ENCODE assay signal across 8 mouse cellular contexts in the genomic region with DNA sequence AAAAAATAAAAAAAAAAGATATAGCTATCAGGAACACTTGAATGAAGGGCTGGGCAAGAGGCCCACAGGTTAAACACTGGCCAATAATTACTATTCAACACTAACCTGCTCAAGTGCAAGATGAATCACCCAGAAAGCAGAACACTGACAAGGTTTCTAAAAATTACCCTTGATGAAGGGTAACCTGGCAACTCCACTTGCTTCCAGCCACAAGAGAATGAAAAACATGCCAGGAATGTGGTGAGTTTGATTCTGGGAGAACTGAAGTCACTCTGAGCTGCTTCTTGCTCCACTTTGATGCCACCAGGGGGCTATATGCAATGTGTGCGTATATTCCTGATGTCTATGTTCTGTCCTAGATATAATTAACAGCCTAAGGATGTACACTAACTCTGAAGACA. TPM values are rescaled to one million over a fixed set of nuclear protein-coding genes. Genes with fewer than 3 reads are reported as not detected.
A peak's percentile ranks its signal among the peaks of the same experiment; 100 is the strongest.
DNase-seq lines count a peak whose midpoint lies in the region; ATAC-seq and TF ChIP-seq lines count a peak whose summit lies in the region.

No protein-coding gene starts in this region.

- no peak overlapping the region for H3K27ac ChIP-seq in intestine, postnatal 0 days (ENCODE audit: low read depth, low read length)
- H3K27ac ChIP-seq in intestine, embryonic 16.5 days (ENCODE audit: low read length), result no peak overlapping the region
- peak overlapping the region; percentile 90 for H3K27ac ChIP-seq in heart, embryonic 13.5 days (replicated peaks)
- H3K27ac ChIP-seq in lung, postnatal 0 days (ENCODE audit: low read length), result peak overlapping the region; percentile 22

- no peaks in the 10 kb centered on the region for H3K27me3 ChIP-seq in intestine, postnatal 0 days (replicated peaks; ENCODE audit: control insufficient read depth, insufficient read depth, low read length)
- H3K27me3 ChIP-seq in intestine, embryonic 16.5 days (replicated peaks; ENCODE audit: control insufficient read depth, insufficient read depth, low read length), result no peaks in the 10 kb centered on the region
- H3K27me3 ChIP-seq in heart, embryonic 13.5 days (replicated peaks), result no peaks in the 10 kb centered on the region
- no peaks in the 10 kb centered on the region for H3K27me3 ChIP-seq in lung, postnatal 0 days (replicated peaks; ENCODE audit: insufficient read depth, low read length)

- peak; percentile 87 for DNase-seq in Muller cell, postnatal 12 days (ENCODE audit: inconsistent ontology term)
- peak; percentile 93 for DNase-seq in lung, postnatal 0 days (ENCODE audit: low spot score)
- DNase-seq in cerebellum, adult 9-10 months, result no peak
- no peak for DNase-seq in left cerebral cortex, postnatal 36 days (ENCODE audit: low spot score in 2 of 2)
- DNase-seq in cerebellum, adult 8-10 months, result no peak

- WGBS in intestine, postnatal 0 days, result 34% methylated on average over 1 of the region's 1 CpGs
- 26% methylated on average over 1 of the region's 1 CpGs for WGBS in intestine, embryonic 16.5 days
- WGBS in heart, embryonic 13.5 days, result 3% methylated on average over 1 of the region's 1 CpGs
- WGBS in lung, postnatal 0 days, result 11% methylated on average over 1 of the region's 1 CpGs

- no peaks in the 10 kb centered on the region; the same call in 1 of the 2 replicates for H3K4me1 ChIP-seq in intestine, postnatal 0 days (replicated peaks; ENCODE audit: control insufficient read depth, insufficient read depth, low read length)
- peaks cover 11% of the 10 kb centered on the region for H3K4me1 ChIP-seq in intestine, embryonic 16.5 days (ENCODE audit: control insufficient read depth, insufficient read depth, low read length)
- H3K4me1 ChIP-seq in heart, embryonic 13.5 days, result peaks cover 39% of the 10 kb centered on the region
- no peaks in the 10 kb centered on the region for H3K4me1 ChIP-seq in lung, postnatal 0 days (ENCODE audit: insufficient read depth, low read depth, low read length)

- H3K9me3 ChIP-seq in intestine, postnatal 0 days (ENCODE audit: control insufficient read depth), result no peaks in the 10 kb centered on the region
- H3K9me3 ChIP-seq in intestine, embryonic 16.5 days (ENCODE audit: control insufficient read depth, low read length), result no peaks in the 10 kb centered on the region
- H3K9me3 ChIP-seq in heart, embryonic 13.5 days, result no peaks in the 10 kb centered on the region
- no peaks in the 10 kb centered on the region for H3K9me3 ChIP-seq in lung, postnatal 0 days (ENCODE audit: low read length)

- TF ChIP-seq EP300 in lung, postnatal 0 days (IDR thresholded peaks at IDR 0.05), result peak; percentile 91

- no peak overlapping the region for H3K9ac ChIP-seq in intestine, postnatal 0 days (ENCODE audit: low read depth, low read length)
- no peak overlapping the region for H3K9ac ChIP-seq in intestine, embryonic 16.5 days (ENCODE audit: low read depth, low read length)
- peak overlapping the region; percentile 38; the same call in 1 of the 2 replicates for H3K9ac ChIP-seq in heart, embryonic 13.5 days
- no peak overlapping the region for H3K9ac ChIP-seq in lung, postnatal 0 days (replicated peaks; ENCODE audit: low read depth)

- no peak overlapping the region for H3K4me3 ChIP-seq in intestine, postnatal 0 days (ENCODE audit: low read depth, low read length)
- no peak overlapping the region for H3K4me3 ChIP-seq in intestine, embryonic 16.5 days (ENCODE audit: low read length)
- peak overlapping the region; percentile 94; the same call in 1 of the 2 replicates for H3K4me3 ChIP-seq in heart, embryonic 13.5 days
- H3K4me3 ChIP-seq in lung, postnatal 0 days (ENCODE audit: low read depth, low read length), result no peak overlapping the region

- no peaks in the 10 kb centered on the region for H3K36me3 ChIP-seq in intestine, postnatal 0 days (ENCODE audit: control insufficient read depth, insufficient read depth)
- no peaks in the 10 kb centered on the region for H3K36me3 ChIP-seq in intestine, embryonic 16.5 days (ENCODE audit: control insufficient read depth, insufficient read depth, low read length)
- H3K36me3 ChIP-seq in heart, embryonic 13.5 days, result no peaks in the 10 kb centered on the region
- H3K36me3 ChIP-seq in lung, postnatal 0 days (ENCODE audit: insufficient read depth, low read length), result no peaks in the 10 kb centered on the region

- intact Hi-C loops in left cerebral cortex, postnatal 36 days (cut with DNase I), result loop anchor here (10.0 kb wide), 2 partner anchors 280 to 590 kb away; partner anchors contain the start of gene Cdk20

- H3K4me2 ChIP-seq in intestine, postnatal 0 days (replicated peaks; ENCODE audit: low read depth), result no peak overlapping the region
- no peak overlapping the region for H3K4me2 ChIP-seq in intestine, embryonic 16.5 days (ENCODE audit: low read depth, low read length)
- H3K4me2 ChIP-seq in heart, embryonic 13.5 days, result peak overlapping the region; percentile 95
- H3K4me2 ChIP-seq in lung, postnatal 0 days (replicated peaks; ENCODE audit: low read depth, low read length), result no peak overlapping the region

- peak; percentile 62 for TF ChIP-seq CTCF in intestine, postnatal 0 days (IDR thresholded peaks at IDR 0.05; ENCODE audit: low read depth)
- TF ChIP-seq CTCF in lung, postnatal 0 days (IDR thresholded peaks at IDR 0.05), result peak; percentile 66

- no peak for ATAC-seq in intestine, postnatal 0 days
- ATAC-seq in intestine, embryonic 16.5 days, result no peak
- ATAC-seq in heart, embryonic 13.5 days (ENCODE audit: extremely low read depth, insufficient number of reproducible peaks, low FRiP score, low TSS enrichment), result no peak
- ATAC-seq in lung, postnatal 0 days, result peak; percentile 3; the same call in 1 of the 2 replicates

RNA-seq across cellular contexts. Expression of gene Zfp367, which starts 2.2 kb away (rescaled TPM):
- polyA plus RNA-seq in intestine, postnatal 0 days (2015; fragmentation: Nextera tagmentation; extraction: Ambion mirVana), result 8.9 and 9.5 TPM in 2 replicates
- 12.8 and 13.4 TPM in 2 replicates for polyA plus RNA-seq in intestine, embryonic 16.5 days (2015; fragmentation: Nextera tagmentation; extraction: Ambion mirVana)
- 20.9 and 21.9 TPM in 2 replicates for polyA plus RNA-seq in heart, embryonic 13.5 days (2015; fragmentation: Nextera tagmentation; extraction: Ambion mirVana)
- 7.6 and 8.4 TPM in 2 replicates for polyA plus RNA-seq in lung, postnatal 0 days (2015; fragmentation: Nextera tagmentation; extraction: Ambion mirVana)
- total RNA-seq in left cerebral cortex, postnatal 36 days (2021), result 10 to 100 TPM; 23.3 to 30.6 TPM

RNA-seq across cellular contexts. Expression of gene Habp4, which starts 6.5 kb away (rescaled TPM):
- polyA plus RNA-seq in intestine, postnatal 0 days (2015; fragmentation: Nextera tagmentation; extraction: Ambion mirVana), result 11.8 and 12.7 TPM in 2 replicates
- 11.9 TPM in 2 replicates for polyA plus RNA-seq in intestine, embryonic 16.5 days (2015; fragmentation: Nextera tagmentation; extraction: Ambion mirVana)
- 50.1 and 53.9 TPM in 2 replicates for polyA plus RNA-seq in heart, embryonic 13.5 days (2015; fragmentation: Nextera tagmentation; extraction: Ambion mirVana)
- polyA plus RNA-seq in lung, postnatal 0 days (2015; fragmentation: Nextera tagmentation; extraction: Ambion mirVana), result 16.6 and 18.8 TPM in 2 replicates
- total RNA-seq in left cerebral cortex, postnatal 36 days (2021), result 100 to 1,000 TPM; 181 to 205 TPM

RNA-seq across cellular contexts. Expression of gene Slc35d2, which starts 26.0 kb away (rescaled TPM):
- 11.9 and 12.6 TPM in 2 replicates for polyA plus RNA-seq in intestine, postnatal 0 days (2015; fragmentation: Nextera tagmentation; extraction: Ambion mirVana)
- polyA plus RNA-seq in intestine, embryonic 16.5 days (2015; fragmentation: Nextera tagmentation; extraction: Ambion mirVana), result 5.5 and 6.8 TPM in 2 replicates
- 4.5 and 5.5 TPM in 2 replicates for polyA plus RNA-seq in heart, embryonic 13.5 days (2015; fragmentation: Nextera tagmentation; extraction: Ambion mirVana)
- polyA plus RNA-seq in lung, postnatal 0 days (2015; fragmentation: Nextera tagmentation; extraction: Ambion mirVana), result 8.0 and 9.0 TPM in 2 replicates
- total RNA-seq in left cerebral cortex, postnatal 36 days (2021), result under 1 TPM; 0.67 to 0.77 TPM

Comparison
In these comparisons a context has a peak if more than half of its experiments do, and no peak if none do; other contexts are left out.
1. H3K27ac ChIP-seq: peak in heart, embryonic 13.5 days (single experiment) and lung, postnatal 0 days (single experiment); none in intestine, postnatal 0 days (single experiment) and intestine, embryonic 16.5 days (single experiment).
2. DNase-seq: peak in Muller cell, postnatal 12 days (single experiment) and lung, postnatal 0 days (single experiment); none in cerebellum, adult 9-10 months (single experiment), left cerebral cortex, postnatal 36 days (0 of 2) and cerebellum, adult 8-10 months (single experiment).